Mouse (Mus musculus) liver, embryonic 14.5 days (tissue): ENCODE measurements around the gene Gm11027. TPM values are rescaled to one million over a fixed set of nuclear protein-coding genes. Genes with fewer than 3 reads are reported as not detected.

ENCODE experiments used
- ATAC-seq: fragments of 200-750 bp; cut with Nextera tagmentation; 2 replicates; pipeline ENCODE4 v1.8.0; 2017; ENCODE audit warnings: moderate number of reproducible peaks, mild to moderate bottlenecking, moderate library complexity; ENCODE audit not compliant: insufficient read depth
- DNase-seq, 3 experiments: peaks; one replicate each; pipeline ENCODE4 v3.0.0-alpha.2; 2012 to 2013; ENCODE audit warnings: low read depth in 3 of 3, low spot score in 3 of 3
- H3K27ac ChIP-seq: fragments of 300-500 bp; sonication (generic); 2 replicates; pipeline ENCODE4 v1.5.1; 2014; ENCODE audit warnings: moderate library complexity, mild to moderate bottlenecking, control low read depth, inconsistent platforms
- H3K27me3 ChIP-seq: fragments of 300-500 bp; sonication (generic); 2 replicates; pipeline ENCODE4 v1.6.1; 2014; ENCODE audit warnings: mild to moderate bottlenecking, low read length, moderate library complexity; ENCODE audit not compliant: control insufficient read depth, insufficient read depth
- H3K36me3 ChIP-seq: fragments of 300-500 bp; sonication (generic); replicated peaks from 2 replicates; pipeline ENCODE4 v1.6.1; 2014; ENCODE audit warnings: low read depth; ENCODE audit not compliant: control insufficient read depth, insufficient read depth
- H3K4me1 ChIP-seq, 2 experiments: fragments of 200-500 bp in 1 of 2; fragments of 300-500 bp in 1 of 2; sonication (generic) in 1 of 2; replicated peaks; 2 replicates each; pipeline ENCODE4 v1.6.1; 2012 to 2014; ENCODE audit warnings: antibody characterized with exemption in 1 of 2, inconsistent platforms in 1 of 2, low read length in 1 of 2; ENCODE audit not compliant: control insufficient read depth in 2 of 2, insufficient read depth in 2 of 2
- H3K4me2 ChIP-seq: fragments of 300-500 bp; sonication (generic); 2 replicates; pipeline ENCODE4 v1.6.1; 2014; ENCODE audit warnings: low read depth, mild to moderate bottlenecking, control low read depth, moderate library complexity
- H3K4me3 ChIP-seq, 2 experiments: fragments of 200-500 bp in 1 of 2; fragments of 300-500 bp in 1 of 2; sonication (generic) in 1 of 2; 2 replicates each; pipeline ENCODE4 v1.5.1; 2012 to 2014; ENCODE audit warnings: low read depth in 2 of 2, low read length in 2 of 2, mild to moderate bottlenecking in 2 of 2, control low read depth in 1 of 2, inconsistent platforms in 1 of 2, moderate library complexity in 1 of 2; ENCODE audit not compliant: insufficient read depth in 1 of 2
- H3K9ac ChIP-seq: fragments of 300-500 bp; sonication (generic); replicated peaks from 2 replicates; pipeline ENCODE4 v1.6.1; 2014; ENCODE audit warnings: mild to moderate bottlenecking, control low read depth, moderate library complexity
- H3K9me3 ChIP-seq: fragments of 300-500 bp; sonication (generic); 2 replicates; pipeline ENCODE4 v1.6.1; 2016; ENCODE audit warnings: low read length, mixed read lengths; ENCODE audit not compliant: control insufficient read depth
- CTCF ChIP-seq: IDR thresholded peaks from 2 replicates; pipeline ENCODE4 v1.5.1; 2016; ENCODE audit warnings: antibody characterized with exemption, low read depth, control low read depth
- EP300 ChIP-seq: IDR thresholded peaks from 2 replicates; pipeline ENCODE4 v1.6.1; 2016; ENCODE audit warnings: antibody characterized with exemption, low read depth
- WGBS: fragments of 180-500 bp; shearing (Covaris S2); extraction: QIAGEN DNeasy Blood & Tissue Kit; methylation state at CpG from one replicate; pipeline ENCODE4 v1.1.7; 2014; ENCODE audit not compliant: insufficient replicate concordance; 5-methylcytosine and 5-hydroxymethylcytosine counted together
- microRNA-seq: library from miRNA; unstranded; fragments of <30 nt; microRNA quantifications from one replicate; pipeline ENCODE4, GENCODE M21; 2016
- polyA plus RNA-seq, 2 experiments: library from polyadenylated mRNA; depleted of rRNA in 1 of 2; stranded (reverse) in 1 of 2; unstranded in 1 of 2; fragments of >200 nt; fragmentation: Nextera tagmentation in 1 of 2; extraction: Ambion mirVana in 1 of 2; gene quantifications; 2 replicates each; pipeline versions ENCODE4 v1.2.1 to v1.2.3; 2012 to 2014

Gene Gm11027
- polyA plus RNA-seq, 2 experiments = not detected

DNA sequence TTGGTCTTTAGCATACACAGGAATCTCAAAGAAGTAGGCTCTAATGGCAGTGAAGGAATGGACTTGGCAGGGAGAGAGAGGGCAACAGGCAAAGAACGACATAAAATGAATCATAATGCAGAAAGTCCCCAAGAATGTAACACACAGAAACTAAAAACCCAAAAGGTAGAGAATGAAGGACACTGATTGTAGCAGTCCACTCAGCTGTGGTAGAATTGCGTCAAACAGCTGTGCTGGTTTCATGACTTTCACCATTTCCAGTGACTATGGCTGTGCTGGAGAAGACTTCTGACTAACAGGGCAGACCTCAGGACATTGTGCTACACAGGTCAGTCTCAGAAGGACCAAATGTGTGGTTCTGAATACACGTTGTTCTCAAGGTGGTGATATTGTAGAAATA, 32.7 kb downstream of the Gm11027 start:
- DNase-seq (no peak), ATAC-seq (no peak)
- no peaks in the 10 kb centered on the region for H3K9me3 ChIP-seq
- TF ChIP-seq CTCF (no peak), EP300 (no peak)
- no peak overlapping the region for H3K4me3 ChIP-seq
- no peak overlapping the region for H3K27ac ChIP-seq
- 65% methylated on average over 3 of the region's 3 CpGs for WGBS
- peaks cover 5 to 7% of the 10 kb centered on the region in 2 experiments for H3K4me1 ChIP-seq
- no peak overlapping the region for H3K4me2 ChIP-seq
- H3K9ac ChIP-seq = no peak overlapping the region
- no peaks in the 10 kb centered on the region for H3K36me3 ChIP-seq
- H3K27me3 ChIP-seq = no peaks in the 10 kb centered on the region

- Histone ChIP-seq H3K9ac (no peak overlapping the region), H3K4me1 (peaks cover 5 to 7% of the 10 kb centered on the region in 2 experiments), H3K4me2 (no peak overlapping the region), H3K27ac (no peak overlapping the region), H3K4me3 (no peak overlapping the region), H3K9me3 (no peaks in the 10 kb centered on the region), H3K27me3 (no peaks in the 10 kb centered on the region), H3K36me3 (no peaks in the 10 kb centered on the region)
- WGBS = 43% methylated on average over 2 of the region's 2 CpGs
- DNase-seq (no peak), ATAC-seq (peak; percentile 15; the same call in 1 of the 2 replicates)
- TF ChIP-seq EP300 = peak; percentile 42
- no peak for TF ChIP-seq CTCF
These were observed 33.4 kb downstream of the Gm11027 start for GRCm38 (mm10) chr12:116308612-116309011.

- Histone ChIP-seq H3K9me3 (no peaks in the 10 kb centered on the region), H3K27me3 (no peaks in the 10 kb centered on the region), H3K4me2 (no peak overlapping the region), H3K4me3 (no peak overlapping the region), H3K4me1 (peaks cover 3 to 5% of the 10 kb centered on the region in 2 experiments; a peak in 3 of 4 replicates), H3K27ac (no peak overlapping the region), H3K36me3 (no peaks in the 10 kb centered on the region), H3K9ac (no peak overlapping the region)
- 41% methylated on average over 1 of the region's 1 CpGs for WGBS
- no peak for ATAC-seq
- no peak for DNase-seq
- TF ChIP-seq CTCF (no peak), EP300 (no peak)
These were observed 38.6 kb downstream of the Gm11027 start for GRCm38 (mm10) chr12:116313816-116314215.

DNA sequence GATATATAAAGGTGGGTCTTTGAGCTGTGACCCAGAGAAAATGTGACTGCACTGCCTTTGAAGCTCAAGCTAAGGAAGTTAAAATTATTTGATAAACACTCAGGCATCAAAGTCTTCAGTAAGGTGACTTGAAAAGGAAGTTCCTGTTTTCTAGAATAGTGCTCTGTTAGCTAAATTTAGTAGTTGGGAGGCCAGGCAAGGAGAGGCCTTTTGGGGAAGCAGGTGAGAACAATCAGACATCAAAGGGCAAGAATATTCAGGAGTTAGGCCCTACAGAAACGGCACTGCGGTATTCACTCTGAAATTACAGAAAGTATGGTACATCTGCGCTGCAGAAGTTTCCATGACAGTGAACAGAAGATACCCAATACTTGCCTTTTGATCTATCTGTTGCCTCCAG, 40.3 kb downstream of the Gm11027 start:
- DNase-seq (no peak), ATAC-seq (no peak)
- H3K4me2 ChIP-seq = no peak overlapping the region
- H3K27ac ChIP-seq = no peak overlapping the region
- WGBS = 69% methylated on average over 3 of the region's 3 CpGs
- H3K9me3 ChIP-seq = no peaks in the 10 kb centered on the region
- H3K36me3 ChIP-seq = no peaks in the 10 kb centered on the region
- H3K4me1 ChIP-seq = peaks cover 3% of the 10 kb centered on the region in 2 experiments; a peak in 1 of 4 replicates
- H3K9ac ChIP-seq = no peak overlapping the region
- H3K27me3 ChIP-seq = no peaks in the 10 kb centered on the region
- TF ChIP-seq EP300 (no peak), CTCF (no peak)
- no peak overlapping the region for H3K4me3 ChIP-seq

- Histone ChIP-seq H3K27ac (no peak overlapping the region), H3K9ac (no peak overlapping the region), H3K27me3 (no peaks in the 10 kb centered on the region), H3K9me3 (no peaks in the 10 kb centered on the region), H3K36me3 (no peaks in the 10 kb centered on the region; the same call in 1 of the 2 replicates), H3K4me1 (peaks cover 3% of the 10 kb centered on the region in 2 experiments; a peak in 1 of 4 replicates), H3K4me2 (no peak overlapping the region), H3K4me3 (no peak overlapping the region)
- WGBS = 26% methylated on average over 1 of the region's 1 CpGs
- DNase-seq (no peak), ATAC-seq (no peak)
- TF ChIP-seq CTCF (no peak), EP300 (no peak)
These were observed 42.6 kb downstream of the Gm11027 start for GRCm38 (mm10) chr12:116317818-116318217.

Small RNA genes within 50 kb of the gene (microRNA-seq; reads per million reads assigned to microRNA genes)
- gene Gm23190 = not detected

Other genes starting within 250 kb of the Gm11027 start
- 2.5 and 2.6 TPM in 2 replicates for gene Zfp386, start 227.7 kb upstream of the Gm11027 start, polyA plus RNA-seq (2012; rRNA removed)
- gene Zfp386, start 227.7 kb upstream of the Gm11027 start, polyA plus RNA-seq (2014; fragmentation: Nextera tagmentation; extraction: Ambion mirVana) = 5.0 and 5.5 TPM in 2 replicates
- gene Vipr2, start 197.7 kb upstream of the Gm11027 start, polyA plus RNA-seq (2012; rRNA removed) = 0.17 and 0.19 TPM in 2 replicates
- 0.06 and 0.25 TPM in 2 replicates for gene Vipr2, start 197.7 kb upstream of the Gm11027 start, polyA plus RNA-seq (2014; fragmentation: Nextera tagmentation; extraction: Ambion mirVana)
- 1.9 and 2.2 TPM in 2 replicates for gene Wdr60, start 12.4 kb upstream of the Gm11027 start, polyA plus RNA-seq (2012; rRNA removed)
- 2.1 and 2.3 TPM in 2 replicates for gene Wdr60, start 12.4 kb upstream of the Gm11027 start, polyA plus RNA-seq (2014; fragmentation: Nextera tagmentation; extraction: Ambion mirVana)
- gene Esyt2, start 5.8 kb downstream of the Gm11027 start, polyA plus RNA-seq (2012; rRNA removed) = 4.7 and 6.3 TPM in 2 replicates
- 10.4 and 12.7 TPM in 2 replicates for gene Esyt2, start 5.8 kb downstream of the Gm11027 start, polyA plus RNA-seq (2014; fragmentation: Nextera tagmentation; extraction: Ambion mirVana)
- 15.9 and 25.4 TPM in 2 replicates for gene Ncapg2, start 130.0 kb downstream of the Gm11027 start, polyA plus RNA-seq (2012; rRNA removed)
- gene Ncapg2, start 130.0 kb downstream of the Gm11027 start, polyA plus RNA-seq (2014; fragmentation: Nextera tagmentation; extraction: Ambion mirVana) = 55.8 TPM in 2 replicates
- 0.02 and 0.04 TPM in 2 replicates for gene Ptprn2, start 210.3 kb downstream of the Gm11027 start, polyA plus RNA-seq (2012; rRNA removed)
- not detected in 2 replicates for gene Ptprn2, start 210.3 kb downstream of the Gm11027 start, polyA plus RNA-seq (2014; fragmentation: Nextera tagmentation; extraction: Ambion mirVana)